Mouse (Mus musculus): Measurements from ENCODE around the gene Foxl2.

DNA sequence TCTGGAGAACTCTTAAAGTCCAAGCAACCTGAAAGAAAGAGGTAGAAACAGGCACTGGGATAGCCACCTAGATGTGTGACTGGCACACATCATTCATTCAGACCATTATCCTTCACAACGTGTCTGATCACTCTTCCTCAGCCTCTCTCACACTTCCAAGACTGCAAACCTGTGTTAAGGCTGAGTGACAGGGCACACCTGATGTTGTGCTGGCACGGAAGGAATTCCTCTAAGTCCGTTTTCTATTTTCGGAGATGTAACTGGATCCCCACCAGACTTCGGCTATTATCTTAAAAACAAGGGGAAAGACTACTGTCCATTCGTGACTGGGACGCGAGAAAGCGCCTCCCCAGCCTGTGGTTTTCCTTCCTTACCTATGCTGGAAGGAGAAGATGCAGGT lies 1.3 kb upstream of the Foxl2 start:
- TF ChIP-seq CTCF (IDR thresholded peaks at IDR 0.05; ENCODE audit: control insufficient read depth, insufficient read depth, insufficient replicate concordance, low read depth, low read length) (no peak), POLR2A (IDR thresholded peaks at IDR 0.05; ENCODE audit: control insufficient read depth, low read depth, low read length) (no peak)

Data from testis, adult 2 months (tissue).